Mouse (Mus musculus): Measurements from ENCODE around the gene Uhrf1. TPM values are rescaled to one million over a fixed set of nuclear protein-coding genes. Genes with fewer than 3 reads are reported as not detected.

Gene Uhrf1
- total and polyA plus RNA-seq, 3 experiments = 161 to 220 (median 184) TPM

DNA sequence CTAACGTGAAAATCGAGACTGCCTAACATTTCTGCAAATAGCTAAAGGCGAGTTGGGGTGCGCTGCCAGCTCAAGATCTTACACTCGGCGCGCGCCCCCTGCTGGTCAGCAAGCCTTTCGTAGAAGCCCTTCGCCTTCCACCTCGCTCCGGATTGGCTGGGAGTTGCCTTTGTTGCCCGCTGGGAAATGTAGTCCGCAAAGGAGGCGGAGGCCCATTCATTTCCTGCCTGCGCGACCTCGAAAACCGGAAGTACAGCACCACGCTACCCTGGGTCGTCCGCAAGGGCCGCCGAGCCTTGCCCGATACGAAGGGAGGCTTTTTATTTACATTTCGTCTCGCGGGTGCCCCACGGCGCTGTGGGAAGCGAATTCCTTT lies 47.3 kb upstream of the Uhrf1 start (continued):
- TF ChIP-seq TCF12 (IDR thresholded peaks at IDR 0.05; ENCODE audit: low read depth, low read length) (peak; percentile 69; the same call in 1 of the 2 replicates), ELF1 (IDR thresholded peaks at IDR 0.05; ENCODE audit: low read depth, low read length) (peak; percentile 97), NELFE (IDR thresholded peaks at IDR 0.05; ENCODE audit: low read depth, low read length) (peak; percentile 81; the same call in 1 of the 2 replicates), CTCF (conservative IDR thresholded peaks at IDR 0.05 in 1 of 2, IDR thresholded peaks at IDR 0.05 in 1 of 2; ENCODE audit: low read depth in 2 of 2, low read length in 2 of 2) (peak in 1 of 2 experiments; percentile 90; a peak in 2 of 4 replicates), SIN3A (IDR thresholded peaks at IDR 0.05; ENCODE audit: low read length) (0 out of 2 replicates have a peak, but pooled peaks have one; percentile 26), RCOR1 (conservative IDR thresholded peaks at IDR 0.05; ENCODE audit: low read depth, low read length) (no peak), MXI1 (IDR thresholded peaks at IDR 0.05; ENCODE audit: low read depth, low read length) (peak; percentile 70; the same call in 1 of the 2 replicates), MYC (IDR thresholded peaks at IDR 0.05; ENCODE audit: low read depth, low read length) (peak; percentile 78; the same call in 1 of the 2 replicates), MAX (IDR thresholded peaks at IDR 0.05; ENCODE audit: low read length) (peak; percentile 90; the same call in 1 of the 2 replicates), EP300 (IDR thresholded peaks at IDR 0.05; ENCODE audit: low read length) (no peak), E2F4 (IDR thresholded peaks at IDR 0.05; ENCODE audit: insufficient replicate concordance, low read depth, low read length) (no peak), MAFK (IDR thresholded peaks at IDR 0.05; ENCODE audit: insufficient replicate concordance, low read length) (no peak), MAZ (IDR thresholded peaks at IDR 0.05; ENCODE audit: low read depth, low read length) (no peak)

DNA sequence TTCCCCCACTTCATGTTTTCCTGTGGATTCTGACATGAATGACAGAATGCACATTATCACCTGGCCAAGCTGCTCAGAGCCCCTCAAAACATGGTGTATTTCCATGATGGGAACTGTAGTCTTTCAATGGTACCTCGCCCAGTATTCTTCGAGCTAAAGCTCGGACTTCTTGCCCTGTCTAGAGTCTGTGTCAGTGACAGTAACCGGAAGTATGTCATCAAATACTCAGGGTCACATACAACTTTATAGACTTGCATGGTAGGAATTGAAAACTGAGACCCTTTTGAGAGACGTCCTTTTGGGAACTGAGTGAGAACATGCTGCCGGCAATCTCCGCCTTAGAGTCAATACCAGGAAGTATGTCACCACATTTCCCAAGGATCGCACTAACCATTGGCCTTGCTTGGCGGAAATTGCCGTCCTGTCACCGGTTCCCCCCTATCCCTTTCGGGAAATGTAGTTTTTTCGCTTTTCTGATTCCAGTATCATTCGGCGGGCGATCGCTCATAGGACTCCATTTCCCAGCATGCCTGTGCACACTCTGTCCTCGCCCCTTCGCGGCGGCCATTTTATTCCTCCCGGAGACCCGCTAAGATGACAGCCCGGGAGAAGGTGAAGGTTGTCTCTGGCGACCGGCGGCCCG lies 46.8 kb upstream of the Uhrf1 start, which contains the start of gene Fem1a:
Gene Fem1a (plus strand): TSS at position 572 of the 643 bp plus-strand sequence.
- dilution Hi-C loops (cut with MboI; ENCODE audit: extremely low pct_ligation_motif_present, extremely low pct_unique_long_range_greater_than_20kb, low sequenced_read_pairs) = no loop called here
- Histone ChIP-seq H3K4me1 (ENCODE audit: control insufficient read depth in 1 of 2, insufficient read depth in 2 of 2) (peaks cover 5 to 31% of the 10 kb centered on the region in 2 experiments), H3K27me3 (replicated peaks) (no peaks in the 10 kb centered on the region), H3K9ac (ENCODE audit: insufficient read depth, low read depth) (peak within 1 kb of the TSS; percentile 95), H3K4me3 (replicated peaks in 1 of 3; ENCODE audit: low read depth in 2 of 3, low read length in 2 of 3, poor library complexity in 1 of 3) (peak within 1 kb of the TSS; percentile 53 to 98 (median 62)), H3K27ac (ENCODE audit: insufficient read depth, low read depth) (peak within 1 kb of the TSS; percentile 92), H3K4me2 (ENCODE audit: insufficient read depth, low read depth, poor library complexity, severe bottlenecking) (peak within 1 kb of the TSS; percentile 95), H3K79me2 (replicated peaks; ENCODE audit: control insufficient read depth, extremely low read depth, insufficient read depth, poor library complexity, severe bottlenecking) (peaks cover 44% of the 10 kb centered on the region), H3K36me3 (replicated peaks in 1 of 2; ENCODE audit: control insufficient read depth in 1 of 2, insufficient read depth in 1 of 2, low read length in 1 of 2) (peaks cover 19 to 32% of the 10 kb centered on the region in 2 experiments), H3K9me3 (replicated peaks; ENCODE audit: low read length) (no peaks in the 10 kb centered on the region)
- in situ Hi-C loops (cut with MboI; ENCODE audit: low pct_ligation_motif_present, low pct_unique_long_range_greater_than_20kb, low sequenced_read_pairs) = loop anchor here (5.0 kb wide), 1 partner anchor 54 kb away; no protein-coding TSS in a partner anchor
- peak; percentile 99 for DNase-seq (ENCODE audit: extremely low read depth)
- TF ChIP-seq GABPA (IDR thresholded peaks at IDR 0.05; ENCODE audit: insufficient replicate concordance, low read depth, low read length) = peak; percentile 78; the same call in 1 of the 2 replicates
- no peak for TF ChIP-seq CTCF (conservative IDR thresholded peaks at IDR 0.05 in 1 of 2, IDR thresholded peaks at IDR 0.05 in 1 of 2; ENCODE audit: low read depth in 2 of 2, low read length in 2 of 2)
- TF ChIP-seq KAT2A (IDR thresholded peaks at IDR 0.05; ENCODE audit: insufficient replicate concordance, low read length) = peak; percentile 100
- no peak; the same call in 1 of the 2 replicates for TF ChIP-seq USF1 (IDR thresholded peaks at IDR 0.05; ENCODE audit: low read depth, low read length)
- TF ChIP-seq RCOR1 (conservative IDR thresholded peaks at IDR 0.05; ENCODE audit: low read depth, low read length) = no peak
- no peak for TF ChIP-seq USF2 (conservative IDR thresholded peaks at IDR 0.05; ENCODE audit: low read depth, low read length)
- TF ChIP-seq TCF12 (IDR thresholded peaks at IDR 0.05; ENCODE audit: low read depth, low read length) = peak; percentile 73
- peak; percentile 23; the same call in 1 of the 2 replicates for TF ChIP-seq E2F4 (IDR thresholded peaks at IDR 0.05; ENCODE audit: insufficient replicate concordance, low read depth, low read length)
- peak; percentile 94 for TF ChIP-seq MYC (IDR thresholded peaks at IDR 0.05; ENCODE audit: low read depth, low read length)
- peak; percentile 94; the same call in 1 of the 2 replicates for TF ChIP-seq MXI1 (IDR thresholded peaks at IDR 0.05; ENCODE audit: low read depth, low read length)
- no peak for TF ChIP-seq ZNF384 (IDR thresholded peaks at IDR 0.05; ENCODE audit: low read depth, low read length)
- no peak for TF ChIP-seq MAFK (IDR thresholded peaks at IDR 0.05; ENCODE audit: insufficient replicate concordance, low read length)
- TF ChIP-seq TBP (conservative IDR thresholded peaks at IDR 0.05; ENCODE audit: low read depth, low read length) = peak; percentile 91
- no peak for TF ChIP-seq EP300 (IDR thresholded peaks at IDR 0.05; ENCODE audit: low read length)
- 0 out of 2 replicates have a peak, but pooled peaks have one; percentile 19 for TF ChIP-seq JUND (conservative IDR thresholded peaks at IDR 0.05; ENCODE audit: low read depth, low read length)
- TF ChIP-seq ZC3H11A (IDR thresholded peaks at IDR 0.05; ENCODE audit: low read depth, low read length) = 0 out of 2 replicates have a peak, but pooled peaks have one; percentile 21
- TF ChIP-seq ELF1 (IDR thresholded peaks at IDR 0.05; ENCODE audit: low read depth, low read length) = peak; percentile 93
- TF ChIP-seq MAX (IDR thresholded peaks at IDR 0.05; ENCODE audit: low read length) = peak; percentile 35; the same call in 1 of the 2 replicates
- peak; percentile 78 for TF ChIP-seq NELFE (IDR thresholded peaks at IDR 0.05; ENCODE audit: low read depth, low read length)
- peak; percentile 91 for TF ChIP-seq HCFC1 (IDR thresholded peaks at IDR 0.05; ENCODE audit: low read depth, low read length)
- no peak for TF ChIP-seq UBTF (IDR thresholded peaks at IDR 0.05; ENCODE audit: low read depth, low read length)
- peak; percentile 66; the same call in 1 of the 2 replicates for TF ChIP-seq IRF4 (IDR thresholded peaks at IDR 0.05; ENCODE audit: low read depth, low read length)
- TF ChIP-seq CHD1 (IDR thresholded peaks at IDR 0.05; ENCODE audit: low read depth, low read length) = peak; percentile 76; the same call in 1 of the 2 replicates
- no peak for TF ChIP-seq RAD21 (IDR thresholded peaks at IDR 0.05; ENCODE audit: low read depth, low read length)
- 0 out of 2 replicates have a peak, but pooled peaks have one; percentile 12 for TF ChIP-seq ETS1 (conservative IDR thresholded peaks at IDR 0.05; ENCODE audit: low read depth, low read length)
- TF ChIP-seq POLR2A (IDR thresholded peaks at IDR 0.05; ENCODE audit: low read depth, low read length) = peak; percentile 69; the same call in 1 of the 2 replicates
- TF ChIP-seq MAZ (IDR thresholded peaks at IDR 0.05; ENCODE audit: low read depth, low read length) = peak; percentile 82; the same call in 1 of the 2 replicates
- TF ChIP-seq POLR2AphosphoS2 (IDR thresholded peaks at IDR 0.05; ENCODE audit: low read depth, low read length) = peak; percentile 88; the same call in 1 of the 2 replicates
- peak; percentile 63; the same call in 1 of the 2 replicates for TF ChIP-seq CHD2 (IDR thresholded peaks at IDR 0.05; ENCODE audit: low read length)
- TF ChIP-seq ZMIZ1 (IDR thresholded peaks at IDR 0.05; ENCODE audit: low read depth, low read length) = peak; percentile 83
- peak; percentile 68 for TF ChIP-seq NRF1 (IDR thresholded peaks at IDR 0.05; ENCODE audit: low read depth, low read length)
